Mouse (Mus musculus) cerebellum, postnatal 10 days (tissue): ENCODE results near the gene Emg1.

Source experiments
- DNase-seq, 2 experiments: peaks; one replicate each; pipeline ENCODE4 v3.0.0; 2021; ENCODE audit warnings: mixed read lengths in 2 of 2

Gene Emg1

DNA sequence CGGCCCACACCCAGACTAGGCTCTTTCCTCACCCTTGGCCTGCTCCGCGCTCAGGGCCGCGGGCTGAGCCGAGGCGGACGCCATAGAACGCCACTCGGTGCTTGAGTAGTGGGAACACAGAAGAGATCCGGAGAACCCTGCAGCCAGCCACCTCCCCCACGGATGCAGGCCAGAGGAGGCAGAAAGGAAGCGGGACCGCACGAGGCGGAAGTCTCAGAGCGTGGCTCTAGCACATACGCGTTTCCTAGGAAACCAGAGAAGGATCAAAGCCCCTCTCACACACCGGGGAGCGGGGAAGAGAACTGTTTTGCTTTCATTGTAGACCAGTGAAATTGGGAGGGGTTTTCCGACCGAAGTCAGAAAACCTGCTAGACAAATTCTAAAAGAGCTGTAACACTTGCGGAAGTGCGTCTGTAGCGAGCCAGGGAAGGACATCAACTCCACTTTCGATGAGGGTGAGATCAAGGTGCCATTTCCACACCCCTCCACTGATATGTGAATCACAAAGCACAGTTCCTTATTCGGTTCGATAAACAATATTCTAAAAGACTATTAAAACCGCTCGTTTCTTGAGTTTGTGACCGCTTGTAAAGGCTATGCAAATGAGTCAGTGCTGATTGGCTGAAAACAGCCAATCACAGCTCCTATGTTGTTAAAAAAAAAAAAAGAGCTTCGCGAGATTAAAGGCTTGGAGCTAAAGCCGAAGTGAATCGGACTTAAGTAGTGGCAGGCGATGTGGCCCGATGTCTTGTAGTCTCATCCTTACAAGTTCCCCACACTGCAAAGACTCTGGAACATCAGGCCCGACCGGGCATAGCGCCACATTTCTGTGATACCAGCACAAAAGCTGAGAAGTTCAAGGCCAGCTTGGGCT lies 29.1 kb upstream of the Emg1 start, which contains the start of gene Grcc10:
Grcc10 (minus strand) TSS at position 487 of the 874 bp plus-strand sequence.
- peak; percentile 92 to 93 for DNase-seq

DNA sequence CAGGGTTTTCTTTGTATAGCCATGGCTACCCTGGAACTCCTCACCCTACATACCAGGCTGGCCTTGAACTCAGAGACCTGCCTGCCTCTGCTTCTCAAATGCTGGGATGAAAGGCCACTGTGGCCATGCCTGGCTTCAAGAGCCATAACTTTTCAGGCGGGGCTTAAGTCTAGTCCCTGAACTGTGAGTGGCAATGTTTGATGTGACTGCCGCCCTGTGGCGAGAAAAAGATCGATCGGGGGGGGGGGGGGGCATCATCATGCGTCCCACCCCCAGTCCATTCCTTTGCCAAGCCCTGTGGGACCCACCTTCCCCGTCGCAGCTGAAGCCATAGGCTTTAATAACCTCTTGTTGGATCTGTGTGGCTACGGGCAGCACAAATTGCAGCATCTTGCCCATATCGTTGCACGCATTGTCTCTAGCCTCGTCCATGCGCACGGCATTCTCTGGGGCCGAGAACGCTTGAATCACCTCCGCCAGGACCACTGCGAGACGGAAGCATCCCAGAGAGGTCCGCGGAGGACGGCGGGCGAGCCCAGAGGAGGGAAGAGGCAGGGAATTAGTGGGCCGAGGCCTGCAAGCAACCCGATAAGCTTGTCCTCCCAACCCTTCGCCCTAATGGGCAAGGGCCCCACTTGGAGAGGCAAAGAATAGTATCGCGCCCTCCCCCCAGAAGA lies 28.4 kb upstream of the Emg1 start:
- DNase-seq: peak; percentile 70 to 81

DNA sequence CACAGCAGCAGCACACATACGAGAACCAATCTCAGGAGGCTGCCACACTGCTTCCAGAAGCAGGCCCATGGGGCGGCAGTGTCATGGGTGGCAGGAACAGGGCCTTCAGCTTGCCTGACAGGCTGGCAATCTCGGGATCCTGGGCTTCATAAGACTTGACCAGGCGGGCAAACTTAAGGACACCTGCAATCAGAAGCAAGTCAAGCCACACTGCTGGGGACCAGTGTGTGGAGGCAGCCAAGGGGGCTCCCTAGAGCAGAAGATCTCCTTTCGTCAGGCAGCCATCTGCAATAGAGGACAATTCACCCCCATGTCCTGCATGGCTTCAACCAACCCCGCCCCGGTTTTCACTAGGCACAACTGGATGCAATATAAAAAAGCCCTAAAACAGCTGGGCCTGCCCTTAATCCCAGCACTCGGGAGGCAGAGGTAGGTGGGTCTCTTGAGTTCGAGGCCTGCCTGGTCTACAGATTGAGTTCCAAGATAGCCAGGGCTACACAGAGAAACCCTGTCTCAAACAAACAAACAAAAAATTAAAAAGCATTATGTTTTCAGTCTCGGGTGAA lies 27.3 kb upstream of the Emg1 start:
- DNase-seq: no peak

DNA sequence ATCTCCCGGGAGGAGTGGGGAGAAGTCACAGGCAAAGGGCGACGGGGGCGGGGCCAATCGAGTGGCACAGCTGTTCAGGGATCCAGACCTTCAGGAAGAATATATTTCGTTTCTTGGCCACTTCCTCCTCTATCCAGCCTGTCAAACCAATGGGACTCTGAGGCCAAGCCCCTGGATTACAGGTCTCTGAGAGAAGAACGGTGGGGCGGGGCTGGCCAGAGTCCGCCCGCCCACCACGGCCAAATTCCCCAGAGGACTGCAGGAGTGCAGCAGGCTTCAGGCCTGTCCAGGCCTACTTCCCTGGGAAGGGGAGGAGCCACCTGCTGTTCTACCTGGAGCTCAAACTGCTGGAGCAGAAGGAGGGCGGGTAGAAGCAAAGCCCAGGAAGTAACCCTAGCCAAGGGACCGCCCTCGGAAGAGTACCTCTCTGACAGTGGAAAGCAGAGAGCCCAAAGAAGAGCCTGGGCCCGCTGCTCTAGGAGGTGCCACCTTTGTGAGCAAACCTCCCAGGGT lies 26.6 kb upstream of the Emg1 start, which contains the start of gene Ptpn6:
Ptpn6 (minus strand) TSS at position 204 of the 513 bp plus-strand sequence.
- DNase-seq: no peak

DNA sequence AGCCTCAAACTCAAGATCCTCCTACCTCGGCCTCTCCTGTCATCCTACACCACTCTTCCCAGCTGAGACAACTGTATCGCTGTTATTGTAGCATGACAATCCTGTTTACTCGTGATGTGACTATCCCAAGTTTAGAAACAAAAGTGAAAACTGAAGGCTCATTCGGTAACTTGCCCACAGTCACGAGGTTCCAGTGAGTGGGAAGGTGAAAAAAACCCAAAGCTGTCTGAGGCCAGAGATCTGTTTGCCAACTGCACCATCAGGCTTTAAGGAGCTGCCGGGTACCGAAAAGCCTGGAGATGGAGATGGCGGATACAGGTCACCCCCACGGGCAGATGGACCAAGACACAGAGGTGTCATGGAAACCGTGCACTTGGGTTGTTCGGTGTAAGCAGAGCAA lies 25.1 kb upstream of the Emg1 start:
- DNase-seq: no peak

DNA sequence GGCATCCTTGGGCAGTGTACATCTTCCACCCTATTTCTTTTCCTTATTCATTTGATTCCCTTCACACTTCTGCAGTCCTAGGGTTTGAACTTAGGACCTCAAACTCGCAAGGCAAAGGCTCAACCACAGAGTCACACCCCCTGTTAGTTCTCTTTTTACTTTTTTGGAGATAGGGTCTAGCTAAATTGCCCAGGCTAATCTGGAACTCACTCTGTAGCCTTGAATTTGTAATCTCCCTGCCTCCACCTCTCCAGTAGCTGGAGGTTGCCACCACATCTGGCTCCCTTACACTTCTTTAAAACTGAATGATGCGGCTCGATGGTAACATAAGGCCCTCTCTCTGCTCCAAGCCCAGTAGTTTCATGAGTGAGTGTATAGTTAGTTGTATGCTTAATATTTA lies 22.4 kb upstream of the Emg1 start:
- DNase-seq: no peak

DNA sequence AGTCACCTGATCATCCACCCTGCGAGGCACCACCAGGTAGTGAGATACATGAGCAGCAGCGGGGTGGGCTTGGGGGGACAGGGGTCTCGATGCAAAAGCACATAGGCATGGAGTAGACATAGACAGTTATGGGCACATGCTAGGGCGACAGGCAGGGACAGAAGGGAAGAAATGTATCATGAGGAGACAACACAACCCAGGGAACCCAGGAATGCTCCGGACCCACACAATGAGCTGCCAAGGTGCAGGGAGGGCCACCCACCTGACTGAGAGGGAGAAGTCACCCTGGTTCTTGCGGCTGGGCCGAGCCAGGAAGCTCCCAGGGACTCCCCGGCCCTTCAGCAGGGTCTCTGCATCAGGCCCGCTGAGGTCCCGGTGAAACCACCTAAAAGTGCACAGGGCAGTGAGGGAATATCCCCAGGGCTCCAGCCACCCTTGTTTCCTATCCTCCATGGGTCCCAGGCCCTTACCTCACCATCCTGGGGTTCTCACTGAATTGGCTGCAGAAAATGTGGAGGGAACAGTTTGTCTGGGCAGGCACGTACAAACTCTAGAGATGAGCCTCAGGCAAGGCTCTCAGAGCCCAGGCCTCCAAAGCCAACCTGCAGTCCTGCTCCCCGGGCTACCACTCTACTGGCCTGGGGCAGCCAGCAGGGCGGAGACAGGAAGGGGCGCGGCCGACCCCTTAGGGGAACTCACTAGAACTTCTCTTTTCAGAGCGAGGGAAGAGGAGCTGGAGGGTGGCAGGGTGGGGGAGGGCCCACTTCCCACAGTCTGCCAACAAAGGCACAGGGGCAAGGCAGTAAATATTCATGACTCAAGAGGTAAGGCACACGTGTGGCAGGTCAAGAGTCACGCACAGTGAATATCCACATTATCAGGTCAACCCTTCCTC lies 20.7 kb upstream of the Emg1 start:
- no peak for DNase-seq

DNA sequence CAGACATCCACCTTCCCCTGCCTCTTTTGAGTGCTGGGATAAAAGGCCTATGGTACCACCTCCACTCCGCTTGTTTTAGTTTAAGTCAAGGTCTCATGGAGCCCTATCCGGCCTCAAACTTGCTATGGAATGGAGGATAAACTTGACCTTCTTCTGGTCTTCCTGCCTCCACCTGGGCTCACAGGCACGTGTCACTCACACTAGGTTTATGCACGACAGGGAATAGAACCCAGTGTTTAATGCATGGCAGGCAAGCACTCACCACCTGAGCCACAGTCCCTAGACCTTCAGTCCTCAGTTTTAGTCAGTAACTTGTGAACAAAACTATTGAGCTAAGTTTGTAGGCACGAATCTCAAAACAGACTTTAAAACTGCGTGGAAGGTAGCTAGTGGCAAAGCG lies 19.1 kb upstream of the Emg1 start:
- DNase-seq: no peak

DNA sequence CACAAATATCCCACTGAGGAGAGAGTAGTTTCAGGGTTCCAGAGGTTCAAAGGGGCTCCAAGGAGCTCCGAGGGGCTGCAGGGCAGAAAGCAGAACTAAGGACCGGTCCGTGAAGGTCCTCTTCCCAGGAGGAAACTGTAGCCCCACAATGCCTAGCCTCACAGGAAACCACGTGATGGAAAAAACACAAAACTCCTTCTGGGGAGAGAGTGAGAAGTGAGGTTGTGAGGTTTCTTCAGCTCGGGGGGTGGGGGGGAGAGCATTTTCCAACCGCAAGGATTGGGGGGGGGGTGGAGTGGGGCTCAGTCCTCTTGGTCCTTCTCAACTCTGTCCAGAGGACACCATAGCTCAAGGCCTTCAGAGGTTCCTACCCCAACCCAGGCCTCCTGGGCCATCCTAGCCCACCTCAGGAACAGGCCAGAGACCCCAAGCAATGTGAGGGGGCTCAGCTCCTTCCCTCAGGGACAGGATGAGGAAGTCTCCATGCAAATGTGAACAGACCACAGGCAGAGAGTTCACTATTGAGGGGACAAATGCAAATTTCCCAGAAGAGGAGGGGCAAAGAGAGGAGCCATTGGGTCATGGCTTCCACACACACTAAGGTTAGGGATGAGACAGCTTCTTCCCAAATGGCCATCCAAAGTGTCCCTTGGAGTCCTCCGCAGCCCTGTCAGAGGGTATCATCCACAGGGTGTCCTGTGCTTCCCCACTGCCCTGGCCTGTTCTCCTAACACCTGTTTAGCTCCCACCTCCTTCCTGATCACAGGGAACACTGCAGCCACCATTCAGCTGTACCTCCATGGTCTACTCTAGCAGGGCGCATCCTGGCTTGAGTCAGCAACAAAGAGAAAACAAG lies 18.1 kb upstream of the Emg1 start:
- no peak for DNase-seq

DNA sequence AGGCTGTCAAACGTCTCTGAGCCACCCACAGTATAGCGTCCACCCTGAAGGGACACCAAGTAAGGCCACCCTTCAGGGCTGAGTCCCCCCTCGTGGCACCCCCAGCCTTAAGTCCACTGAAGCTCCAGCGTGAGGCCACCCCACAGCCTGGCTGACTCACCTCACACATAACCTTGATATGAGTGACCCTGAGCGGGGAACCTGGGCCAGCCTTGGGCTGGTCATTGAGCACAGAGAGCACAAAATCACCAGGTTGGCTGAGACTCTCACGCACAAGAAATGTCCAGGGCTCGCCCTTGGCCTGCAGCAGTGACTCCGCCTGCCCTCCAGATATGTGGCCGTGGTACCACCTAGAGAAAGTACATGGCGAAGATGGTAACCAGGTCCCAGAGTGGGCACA lies 16.6 kb upstream of the Emg1 start:
- no peak for DNase-seq

DNA sequence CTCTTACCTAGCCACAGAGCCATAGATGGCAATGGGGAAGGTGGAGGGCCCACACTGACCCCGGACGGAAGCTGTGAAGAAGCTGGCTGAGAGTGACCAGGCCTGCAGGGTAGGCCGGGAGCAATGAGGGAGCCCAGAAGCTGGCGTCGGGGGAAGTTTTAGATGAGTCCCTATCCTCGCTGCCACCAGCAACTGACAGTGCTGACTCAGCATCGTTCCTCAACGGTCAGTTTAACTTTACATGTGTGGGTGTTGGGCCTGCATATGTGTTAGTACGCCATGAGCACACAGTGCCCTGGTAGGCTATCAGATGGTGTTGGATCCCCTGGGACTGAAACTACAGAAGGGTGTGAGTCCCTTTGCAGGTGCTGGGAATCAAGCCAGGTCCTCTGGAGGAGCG lies 12.5 kb upstream of the Emg1 start:
- DNase-seq: no peak

DNA sequence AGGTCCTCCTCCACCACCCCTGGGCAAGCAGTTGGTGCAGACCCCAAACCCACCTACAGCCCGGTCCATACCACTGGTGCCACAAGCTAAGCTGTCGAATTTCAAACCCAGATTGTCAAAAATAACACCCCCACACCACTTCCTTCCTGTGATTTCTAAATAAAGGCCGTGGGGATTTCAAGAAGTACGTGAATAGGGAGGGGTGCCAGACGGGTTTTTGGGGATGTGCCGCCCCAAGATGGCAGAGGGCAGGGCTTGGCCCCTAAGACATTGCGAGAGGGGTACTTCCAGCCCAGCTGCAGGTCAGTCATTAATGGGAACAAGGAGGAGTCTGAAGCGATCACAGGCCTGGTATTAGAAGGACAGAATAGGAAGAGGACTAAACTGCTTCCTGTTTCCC lies 11.6 kb upstream of the Emg1 start:
- no peak for DNase-seq

DNA sequence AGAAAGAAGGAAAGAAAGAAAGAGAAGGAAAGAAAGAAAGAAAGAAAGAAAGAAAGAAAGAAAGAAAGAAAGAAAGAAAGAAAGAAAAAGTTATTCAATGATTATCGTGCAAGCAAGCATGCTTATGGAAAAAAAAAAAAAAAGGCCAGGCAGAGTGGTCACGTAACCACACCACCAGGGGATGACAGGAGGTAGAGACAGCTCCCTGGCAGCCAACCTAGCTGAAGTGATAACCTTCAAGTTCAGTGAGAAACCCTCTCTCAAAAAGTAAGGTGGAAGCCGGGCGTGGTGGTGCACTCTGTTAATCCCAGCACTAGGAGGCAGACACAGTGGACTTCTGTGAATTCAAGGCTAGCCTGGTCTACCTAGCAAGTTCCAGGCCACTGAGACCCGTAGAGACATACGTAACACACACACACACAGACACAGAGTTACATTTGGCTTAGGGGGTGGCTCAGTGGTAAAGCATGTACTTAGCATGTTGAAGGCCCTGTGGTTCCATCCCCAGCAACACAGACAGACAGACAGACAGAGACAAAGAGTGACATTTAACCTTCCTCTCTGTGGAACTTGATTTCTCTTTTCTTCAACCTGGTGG lies 11.0 kb upstream of the Emg1 start:
- no peak for DNase-seq

DNA sequence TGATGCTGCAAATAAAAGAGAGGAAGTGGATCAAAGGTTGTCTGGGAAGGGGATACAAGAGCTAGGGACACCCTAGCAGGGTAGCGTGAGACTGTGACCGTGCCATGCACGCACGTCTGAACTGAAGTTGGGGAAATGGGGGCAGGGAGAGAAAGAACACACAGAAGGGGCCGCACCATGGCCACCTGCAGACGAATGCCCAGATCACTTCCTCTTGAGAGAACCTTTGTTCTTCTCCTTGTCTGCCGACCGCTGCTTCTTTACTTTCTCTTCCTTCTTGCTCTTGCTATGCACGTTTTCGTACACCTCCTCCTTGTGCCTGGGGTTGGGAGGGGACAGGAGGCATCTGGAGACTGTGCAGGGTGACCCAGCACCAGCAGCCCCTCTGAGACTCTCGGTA lies 8.9 kb upstream of the Emg1 start:
- DNase-seq: no peak

DNA sequence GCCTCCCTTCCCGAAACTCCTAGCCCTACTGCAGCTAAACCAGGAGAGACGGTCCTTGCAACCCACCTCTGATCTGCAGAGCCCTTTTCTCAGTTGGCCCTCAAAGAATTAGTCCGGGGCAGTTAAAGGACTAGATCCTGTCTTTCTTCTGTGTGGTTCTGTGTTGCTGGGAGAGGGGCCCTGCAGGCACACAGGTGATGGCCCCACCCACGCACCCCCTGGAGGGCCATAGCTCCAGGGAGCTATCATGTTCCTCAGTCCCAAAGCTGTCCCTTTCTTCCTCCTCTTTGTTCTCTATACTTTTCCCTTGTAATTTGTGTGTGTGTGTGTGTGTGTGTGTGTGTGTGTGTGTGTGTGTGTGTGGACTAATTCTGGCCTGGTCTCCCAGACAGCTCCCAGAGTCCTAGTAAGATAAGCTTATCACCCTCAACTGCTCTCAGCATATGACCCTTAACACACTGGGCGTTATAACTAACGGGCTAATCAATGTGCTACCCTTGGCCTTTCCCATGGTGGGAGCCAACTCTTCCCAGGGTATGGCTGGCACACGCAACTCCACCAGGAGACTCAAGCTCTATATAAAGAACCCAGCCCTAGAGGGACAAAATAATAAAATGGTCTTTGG lies 7.5 kb upstream of the Emg1 start:
- no peak for DNase-seq

DNA sequence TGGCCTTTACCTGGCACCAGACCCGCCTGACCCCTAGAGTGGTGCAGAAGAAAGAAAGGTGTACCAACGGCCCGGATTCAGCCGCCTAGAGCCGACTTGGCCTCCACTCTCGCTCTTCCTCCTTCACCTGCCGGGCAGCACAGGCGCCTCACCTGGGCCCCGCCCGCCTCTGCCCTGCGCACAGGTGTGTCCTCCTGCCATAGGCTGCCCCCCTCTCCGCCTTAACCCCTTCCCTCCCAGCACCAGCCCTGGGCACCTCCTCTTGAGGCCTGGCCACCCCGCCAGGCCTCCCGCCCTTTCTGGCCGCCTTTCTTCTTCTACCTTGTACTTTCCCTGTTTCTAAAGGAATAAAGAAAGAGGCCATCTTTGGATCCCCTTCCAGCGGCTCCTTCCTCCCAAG lies 6.7 kb upstream of the Emg1 start:
- no peak for DNase-seq

DNA sequence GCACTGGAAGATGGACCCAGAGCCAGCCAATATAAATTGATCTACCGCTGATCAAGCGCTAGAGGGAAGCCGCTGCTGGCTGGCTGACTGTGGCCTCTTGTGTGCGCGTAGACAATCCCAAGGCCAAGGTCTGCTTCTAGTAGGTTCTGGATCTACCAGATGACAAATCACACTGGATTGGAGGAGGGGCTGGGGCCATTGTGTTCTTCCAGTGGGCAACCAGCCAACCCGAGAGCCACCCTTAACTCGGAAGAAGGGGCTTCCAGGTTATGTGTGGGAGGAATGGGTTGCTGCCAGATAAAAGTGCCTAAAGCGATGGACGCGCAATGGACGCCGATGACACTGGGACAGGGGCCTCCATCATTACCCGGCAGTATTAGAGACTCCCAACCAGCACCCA lies 6.0 kb upstream of the Emg1 start:
- DNase-seq: no peak

DNA sequence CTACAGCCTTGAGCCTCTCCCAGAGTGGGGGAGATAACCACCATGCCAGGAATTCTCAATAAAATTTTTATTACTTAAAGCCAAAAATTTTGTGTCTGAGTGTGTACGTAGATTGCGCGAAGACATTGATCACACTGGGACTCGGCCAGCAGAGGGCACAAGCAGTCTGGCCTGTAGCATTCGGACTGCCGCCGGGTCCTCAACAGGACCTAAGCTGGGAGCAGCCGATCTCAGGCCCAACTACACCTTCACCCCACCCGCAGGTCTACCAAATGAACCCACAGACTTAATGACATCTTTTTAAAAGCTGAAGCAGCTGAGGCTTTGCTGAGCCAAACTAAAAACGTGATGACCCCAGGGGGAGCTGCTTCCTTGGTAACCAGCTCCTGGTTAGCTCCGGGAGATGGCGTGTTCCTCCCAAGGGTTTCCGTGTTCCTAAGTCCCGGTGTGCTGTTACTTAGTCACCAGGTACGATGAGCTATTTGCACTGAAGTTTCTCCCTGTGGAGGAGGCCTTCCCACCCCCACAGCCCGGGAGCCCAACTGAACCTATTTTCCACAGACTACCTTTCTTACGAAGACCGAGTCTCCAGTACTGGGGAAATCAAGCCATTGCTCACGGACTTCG lies 5.0 kb upstream of the Emg1 start:
- peak; percentile 66 for DNase-seq

DNA sequence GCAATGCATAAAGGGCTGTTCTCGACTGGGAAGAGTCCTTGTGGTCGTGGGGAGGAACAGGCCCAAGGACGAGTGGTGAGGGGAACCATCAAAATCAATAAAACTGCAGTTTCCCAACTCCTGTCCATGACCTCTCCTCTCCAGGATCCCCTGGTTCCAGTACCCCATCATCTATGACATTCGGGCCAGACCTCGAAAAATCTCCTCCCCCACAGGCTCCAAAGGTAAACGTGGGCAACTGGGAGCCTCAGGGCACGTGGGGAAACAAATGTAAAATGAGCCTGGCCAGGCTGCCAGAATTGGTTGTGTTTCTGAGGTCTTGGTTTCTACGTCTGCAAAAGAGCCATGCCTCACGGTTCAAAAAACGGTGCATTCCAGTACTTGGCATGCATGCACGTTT lies 940 bp upstream of the Emg1 start:
- DNase-seq: no peak

DNA sequence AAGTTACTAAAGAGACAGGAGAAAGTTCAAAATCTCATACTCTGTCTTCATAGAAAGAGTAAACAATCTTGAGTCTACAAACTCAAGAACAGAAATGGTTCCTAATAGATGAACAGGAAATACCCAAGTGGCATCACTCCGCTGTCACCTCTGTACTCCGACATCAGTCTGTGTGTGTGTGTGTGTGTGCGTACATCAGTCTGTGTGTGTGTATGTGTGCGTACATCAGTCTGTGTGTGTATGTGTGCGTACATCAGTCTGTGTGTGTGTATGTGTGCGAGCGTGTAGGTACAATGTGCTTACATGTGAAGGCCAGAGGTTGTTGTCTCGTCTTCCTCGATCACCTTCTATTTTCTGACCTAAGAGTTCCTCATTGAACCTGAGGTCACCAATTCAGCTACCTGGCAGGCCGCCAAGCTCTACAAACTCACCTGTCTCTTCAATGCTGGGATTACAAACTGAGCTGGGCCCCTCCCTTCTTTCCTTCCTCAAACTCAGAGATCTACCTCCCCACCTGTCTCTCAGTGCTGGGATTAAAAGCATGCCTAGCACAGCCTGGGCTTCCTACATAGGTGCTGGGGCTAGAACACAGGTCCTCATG lies 3.6 kb downstream of the Emg1 start:
- no peak for DNase-seq
